Mouse (Mus musculus): ENCODE results near the gene Ankrd60.
A peak's percentile ranks its signal among the peaks of the same experiment; 100 is the strongest.

The Ankrd60 gene

DNA sequence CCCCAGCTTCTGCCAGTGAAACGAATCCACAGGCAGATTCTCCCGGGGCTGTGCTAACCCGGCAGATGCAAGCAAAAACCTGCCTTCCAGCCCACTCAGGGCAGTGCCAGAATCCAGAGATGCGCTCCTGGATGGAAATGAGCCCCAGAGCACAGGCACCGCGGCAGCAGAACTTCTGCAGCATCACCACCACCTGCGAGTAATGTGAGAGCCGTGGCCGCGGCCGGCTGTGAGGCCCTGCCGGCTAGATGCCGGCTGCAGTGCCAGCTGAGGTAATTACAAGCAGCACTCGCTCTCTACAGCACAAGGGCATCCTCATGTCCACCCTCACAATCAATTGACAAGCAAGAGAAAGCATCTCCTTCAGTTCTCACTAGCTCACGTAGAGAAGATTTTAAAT lies 6.2 kb upstream of the Ankrd60 start:
- no peak for DNase-seq (ENCODE audit: low spot score)

DNA sequence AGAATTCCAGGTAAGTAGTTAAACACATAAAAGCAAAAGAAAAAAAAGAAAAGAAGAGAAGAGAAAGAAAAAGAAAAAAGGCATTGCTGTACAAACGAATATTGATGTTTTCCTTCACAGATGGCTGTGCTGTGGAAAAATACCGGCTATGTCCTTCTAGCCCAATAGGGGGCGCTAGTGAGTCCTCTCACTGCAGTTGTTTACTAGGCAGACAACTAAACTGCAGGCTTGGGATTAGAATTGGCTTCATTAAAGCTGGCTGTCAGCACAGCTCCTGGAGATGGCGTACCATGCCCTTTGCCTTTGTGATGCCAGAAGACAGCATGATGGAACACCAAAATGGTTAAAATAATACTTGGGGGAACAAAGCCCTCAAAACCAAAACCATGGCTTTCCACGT lies 5.3 kb upstream of the Ankrd60 start:
- DNase-seq (ENCODE audit: low spot score): no peak

DNA sequence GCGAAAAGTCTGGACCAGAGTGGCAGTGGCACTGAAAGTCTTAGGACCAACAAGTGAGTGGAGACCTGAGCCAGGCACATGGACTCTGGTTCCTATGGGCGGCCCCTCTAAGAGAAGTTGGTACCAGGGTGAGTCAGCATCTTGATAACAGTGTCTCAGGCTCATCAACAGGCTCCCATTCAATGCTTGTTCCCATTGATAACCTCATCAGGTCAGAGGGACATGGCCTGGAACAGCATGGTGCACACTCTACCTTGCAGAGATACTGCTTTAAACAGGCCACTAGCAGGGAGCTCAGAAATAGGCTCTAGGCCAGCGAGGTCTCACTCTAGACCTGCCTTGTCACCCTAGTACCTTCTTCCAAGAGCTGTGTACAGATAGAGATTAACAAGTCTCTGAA lies 4.7 kb upstream of the Ankrd60 start:
- no peak for DNase-seq (ENCODE audit: low spot score)

DNA sequence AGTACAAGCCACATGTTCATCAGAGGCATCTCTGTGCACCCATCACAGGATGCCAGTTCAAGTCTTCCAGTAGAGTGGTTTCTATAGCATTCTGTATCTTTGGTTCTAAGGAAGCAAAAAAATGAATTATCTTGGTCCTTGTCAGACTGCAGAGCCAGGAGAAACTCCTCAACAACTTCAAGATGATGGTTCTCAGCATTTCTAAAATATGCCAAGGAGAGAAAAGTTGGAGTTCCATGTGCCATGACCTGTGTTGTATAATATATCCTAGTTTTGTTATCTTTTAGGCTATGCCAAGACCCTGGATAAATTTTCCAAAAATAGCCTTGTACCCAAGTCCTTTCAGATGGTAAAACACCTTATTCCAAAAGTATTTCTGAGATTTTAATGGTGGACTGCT lies 2.9 kb upstream of the Ankrd60 start:
- DNase-seq (ENCODE audit: low spot score): no peak

DNA sequence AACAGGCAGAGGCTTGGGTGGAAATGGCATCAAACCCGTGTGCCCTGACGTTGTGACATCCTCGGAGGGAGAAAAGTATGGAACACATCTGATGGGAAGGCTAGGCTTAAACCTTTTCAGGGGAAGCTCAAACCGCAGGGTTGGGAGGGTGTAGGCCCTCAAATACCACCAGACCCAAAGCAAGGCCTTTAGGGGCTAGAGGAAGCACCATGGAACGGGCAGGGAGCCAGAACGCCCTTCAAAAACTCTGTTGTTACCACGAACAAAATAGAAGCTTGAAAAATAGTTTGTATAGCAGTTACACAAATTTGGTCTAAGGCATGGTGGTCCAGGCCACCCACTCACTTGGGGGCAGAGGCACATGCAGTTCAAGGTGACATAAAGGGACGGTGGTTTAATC lies 430 bp upstream of the Ankrd60 start:
- no peak for DNase-seq (ENCODE audit: low spot score)

DNA sequence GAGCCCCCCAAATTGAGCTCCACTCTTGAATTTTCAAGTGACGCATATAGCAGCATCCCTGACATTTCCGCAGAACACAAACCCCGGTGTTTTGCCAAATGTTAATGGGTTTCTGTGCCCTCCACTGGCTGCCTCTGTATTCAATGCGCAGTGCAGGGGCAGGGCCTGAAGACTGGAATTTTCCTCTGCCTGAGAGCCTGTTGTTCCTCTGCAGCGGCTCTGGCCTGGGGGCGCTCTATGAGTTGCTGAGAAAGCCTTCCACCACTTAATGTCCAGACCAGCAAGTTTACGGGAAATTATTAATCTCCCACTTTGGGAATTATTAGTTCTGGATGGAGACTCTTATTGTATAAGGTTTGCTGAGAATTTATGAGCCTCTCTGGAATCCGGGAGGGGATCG lies 14.0 kb downstream of the Ankrd60 start:
- no peak for DNase-seq (ENCODE audit: low spot score)

DNA sequence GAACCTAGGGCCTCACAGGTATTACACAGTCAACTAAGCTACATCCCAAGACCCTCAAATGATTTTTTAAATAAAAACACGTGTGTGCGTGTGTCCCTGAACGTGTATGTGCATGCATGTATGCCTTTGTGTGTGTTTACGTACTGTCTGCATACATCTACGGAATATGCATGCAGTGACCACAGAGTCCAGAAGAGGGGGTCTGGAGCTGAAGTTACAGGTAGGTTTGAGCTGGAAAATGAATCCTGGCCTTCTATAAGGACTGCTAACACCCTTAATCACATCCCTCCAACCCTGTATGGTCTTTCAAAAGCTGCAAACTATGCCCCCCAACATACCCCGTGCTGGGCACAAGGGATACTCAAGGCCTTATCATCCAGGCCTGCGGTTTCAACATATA lies 14.8 kb downstream of the Ankrd60 start:
- DNase-seq (ENCODE audit: low spot score): no peak

DNA sequence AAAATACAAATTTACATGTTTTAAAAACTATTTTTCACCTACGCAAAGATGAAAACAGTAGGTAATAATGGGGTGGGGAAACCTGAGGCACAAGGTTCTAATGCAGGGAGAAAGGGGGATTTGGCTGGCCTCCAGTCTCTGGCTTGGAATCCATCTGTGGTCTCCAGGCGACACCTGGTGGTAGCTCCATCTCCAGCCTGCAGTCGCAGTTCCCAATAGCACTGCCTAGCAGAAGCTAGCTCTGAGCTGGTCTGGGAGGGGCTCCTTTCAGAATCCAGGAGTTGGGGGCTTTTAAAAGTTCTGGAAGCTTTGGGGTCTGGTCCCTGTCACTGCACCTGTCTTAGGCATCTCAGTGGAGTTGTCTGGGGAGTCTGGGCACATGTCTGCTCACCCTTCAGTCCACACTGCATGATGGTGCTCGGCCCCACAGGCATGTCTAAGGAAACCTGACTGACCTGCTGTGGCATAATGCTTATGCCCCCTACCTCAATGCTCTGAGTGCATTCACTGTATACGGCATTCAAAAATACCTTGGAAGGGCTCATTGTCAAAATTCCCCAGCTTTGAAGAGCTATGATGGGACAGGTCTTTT lies 16.2 kb downstream of the Ankrd60 start:
- DNase-seq (ENCODE audit: low spot score): peak; percentile 64

DNA sequence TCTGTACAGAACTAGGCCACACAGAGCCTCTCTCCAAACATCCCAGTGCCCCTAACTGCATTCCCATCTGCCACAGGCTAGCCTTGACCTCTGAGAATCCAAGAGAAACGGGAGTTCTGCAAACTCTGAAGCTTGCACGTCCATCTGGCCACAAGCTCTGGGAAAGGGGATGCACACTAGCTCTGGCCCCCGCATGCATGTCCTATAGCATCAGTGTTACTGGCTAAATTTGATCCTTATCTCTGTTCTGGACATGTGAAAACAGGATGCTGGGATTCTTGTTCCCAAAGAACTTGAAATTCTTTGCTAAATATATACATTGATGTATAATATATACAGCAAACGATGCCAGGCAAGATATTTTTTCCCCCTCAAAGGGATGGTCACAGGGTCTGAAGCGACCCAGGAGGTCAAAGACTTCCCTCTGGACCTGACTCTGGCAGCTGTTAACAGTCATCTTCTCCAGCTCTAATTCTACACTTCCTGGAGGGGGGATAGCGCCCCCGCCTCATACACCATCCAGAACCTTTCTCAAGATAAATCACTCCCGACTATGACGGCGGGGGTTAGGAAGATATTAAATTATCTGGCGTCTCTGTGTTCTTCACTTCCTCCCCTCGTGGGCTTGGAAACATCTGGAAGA lies 19.3 kb downstream of the Ankrd60 start:
- DNase-seq (ENCODE audit: low spot score): no peak

DNA sequence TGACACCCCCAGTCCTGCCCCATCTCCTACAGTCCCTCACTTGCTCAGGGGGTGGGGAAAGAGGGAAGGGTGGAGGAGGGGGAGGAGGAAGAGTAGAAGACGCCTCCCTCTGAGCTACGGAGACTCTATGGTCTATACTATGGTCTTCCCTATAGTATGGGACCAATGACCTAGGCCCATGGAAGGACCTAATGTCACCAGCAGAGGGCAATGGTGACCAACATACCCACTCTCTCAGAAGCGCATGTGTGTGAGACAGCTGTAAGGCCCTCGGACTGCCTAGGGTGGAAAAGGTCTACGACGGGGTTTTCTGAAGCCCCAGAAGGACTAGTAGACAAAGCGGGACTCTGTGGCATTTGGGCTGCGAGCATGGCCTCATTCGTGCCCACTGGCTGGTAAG lies 24.3 kb downstream of the Ankrd60 start:
- DNase-seq (ENCODE audit: low spot score): no peak

DNA sequence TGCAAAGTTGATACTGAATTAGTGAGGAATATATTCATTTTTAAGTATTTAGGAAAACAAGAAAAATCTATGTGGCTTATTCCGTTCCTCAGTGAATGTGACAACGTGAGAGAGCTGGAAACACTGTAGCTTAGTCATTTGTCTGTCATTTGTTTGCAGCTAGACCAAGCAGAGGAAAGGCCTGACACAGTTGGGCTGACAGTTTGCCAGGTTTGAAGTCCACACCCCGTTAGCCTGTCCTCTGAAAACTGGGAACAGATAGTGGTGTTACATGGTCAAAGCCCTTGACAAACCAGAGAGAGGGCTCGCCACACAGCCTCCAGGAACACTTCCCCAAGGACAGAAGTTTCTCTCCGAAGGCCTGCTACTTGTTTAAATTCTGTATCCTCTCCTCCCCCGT lies 27.5 kb downstream of the Ankrd60 start:
- peak; percentile 10 for DNase-seq (ENCODE audit: low spot score)

DNA sequence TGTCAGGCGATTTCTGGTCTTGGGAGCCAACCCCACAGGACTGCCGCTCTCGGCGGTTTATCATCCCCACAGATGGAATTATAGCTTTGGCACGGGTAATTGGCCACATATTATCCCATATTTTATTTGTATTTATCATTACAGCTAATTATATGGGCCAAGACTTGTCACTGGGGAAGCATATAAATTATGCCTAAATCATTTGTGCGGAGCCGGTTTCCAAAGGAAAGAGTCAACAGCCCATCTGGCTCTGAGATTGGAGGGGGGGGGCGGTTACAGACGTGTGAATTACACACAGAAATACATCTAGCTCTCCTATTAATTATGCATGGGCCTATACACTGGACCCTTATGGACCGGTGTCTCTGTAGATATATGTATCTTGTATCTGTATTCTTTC lies 28.9 kb downstream of the Ankrd60 start:
- DNase-seq (ENCODE audit: low spot score): no peak

DNA sequence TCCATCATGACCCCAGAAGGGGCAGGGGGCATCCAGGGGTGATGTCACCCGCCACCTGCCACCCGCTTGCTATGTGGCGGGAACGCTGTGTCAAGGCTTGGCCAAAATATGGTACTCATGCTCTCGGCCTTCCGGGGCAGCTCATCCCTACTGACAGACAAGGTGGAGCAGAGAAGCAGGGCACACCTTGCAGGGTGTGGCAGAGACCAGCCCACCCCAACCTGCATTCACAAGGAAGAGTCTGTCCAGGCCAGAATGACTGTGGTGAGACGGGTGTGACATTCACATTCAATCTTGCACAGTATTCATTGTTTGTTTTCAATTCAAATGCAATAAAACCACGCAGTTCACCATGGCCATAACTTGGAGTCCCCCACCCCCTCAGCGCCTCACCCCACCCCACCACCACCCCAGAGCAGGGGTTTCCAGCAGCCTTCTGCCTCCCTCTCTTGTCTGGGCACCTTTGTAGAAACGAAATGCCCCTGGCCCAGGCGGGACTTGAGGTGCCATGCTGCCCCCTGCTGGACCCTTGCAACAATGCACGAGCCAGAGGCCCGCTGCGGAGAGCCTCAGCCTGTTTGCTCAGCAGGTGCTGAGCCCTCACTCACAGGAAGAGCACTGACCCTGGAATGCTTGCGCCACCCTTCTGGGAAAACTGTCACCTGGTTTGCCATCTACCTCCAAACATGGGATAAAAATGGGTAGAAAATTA lies 32.0 kb downstream of the Ankrd60 start:
- peak; percentile 82 for DNase-seq (ENCODE audit: low spot score)

DNA sequence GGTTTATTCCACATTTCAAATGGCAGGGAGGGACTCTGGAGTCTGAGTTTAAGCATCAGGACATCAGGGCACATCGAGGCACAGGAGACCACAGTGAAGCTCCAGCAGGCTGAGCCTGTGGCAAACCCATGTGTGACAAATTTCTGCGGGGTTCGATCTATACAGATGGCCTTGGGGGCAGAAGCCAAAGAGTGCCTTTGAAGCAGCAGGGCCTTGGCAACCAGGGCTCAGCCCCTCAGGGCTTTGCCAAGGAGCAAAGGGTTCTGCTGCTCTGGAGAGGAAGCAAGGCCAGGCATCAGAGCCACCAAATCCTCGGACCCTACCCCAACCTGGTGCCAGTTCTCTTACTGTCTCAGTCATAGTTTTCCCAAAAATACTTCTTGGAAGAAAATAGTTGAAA lies 35.4 kb downstream of the Ankrd60 start:
- no peak for DNase-seq (ENCODE audit: low spot score)

DNA sequence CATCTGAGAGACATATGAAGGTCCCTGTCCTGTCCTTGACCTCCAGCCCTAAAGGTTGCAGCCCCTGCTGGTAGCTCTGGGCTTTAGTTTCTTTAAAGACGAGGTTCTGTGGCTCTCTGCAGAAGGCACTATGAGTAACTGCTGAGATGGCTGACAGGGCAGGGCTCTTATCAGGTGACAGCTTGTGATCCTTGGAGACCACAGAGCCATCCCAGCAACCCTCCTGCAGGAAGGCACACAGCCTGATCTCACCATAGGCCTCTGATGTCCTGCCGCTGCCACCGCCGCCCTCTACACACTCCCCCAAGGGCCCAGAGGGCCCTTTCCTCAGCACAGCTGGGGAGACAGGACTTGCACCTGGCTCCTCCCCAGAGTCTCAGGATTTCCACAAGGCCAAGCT lies 36.4 kb downstream of the Ankrd60 start:
- DNase-seq (ENCODE audit: low spot score): no peak

DNA sequence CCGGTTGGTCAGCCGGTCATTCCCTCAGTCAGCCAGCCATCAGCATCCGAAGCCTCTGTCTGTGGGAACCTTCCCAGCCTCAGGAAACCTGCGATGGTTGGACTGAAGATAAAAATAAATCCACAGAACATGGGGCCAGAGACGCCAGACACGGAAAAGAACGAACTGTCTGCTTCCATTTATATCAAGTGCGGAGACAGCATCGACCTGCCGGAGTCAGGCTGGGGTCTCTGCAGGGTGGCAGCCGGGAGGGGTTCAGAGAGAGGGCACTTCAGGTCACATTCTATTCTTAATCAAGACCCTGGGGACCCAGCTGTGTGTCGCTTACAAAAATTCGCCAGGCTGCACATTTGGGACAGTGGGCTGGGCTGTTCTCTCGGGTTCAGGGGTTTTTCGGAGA lies 38.4 kb downstream of the Ankrd60 start:
- DNase-seq (ENCODE audit: low spot score): no peak

DNA sequence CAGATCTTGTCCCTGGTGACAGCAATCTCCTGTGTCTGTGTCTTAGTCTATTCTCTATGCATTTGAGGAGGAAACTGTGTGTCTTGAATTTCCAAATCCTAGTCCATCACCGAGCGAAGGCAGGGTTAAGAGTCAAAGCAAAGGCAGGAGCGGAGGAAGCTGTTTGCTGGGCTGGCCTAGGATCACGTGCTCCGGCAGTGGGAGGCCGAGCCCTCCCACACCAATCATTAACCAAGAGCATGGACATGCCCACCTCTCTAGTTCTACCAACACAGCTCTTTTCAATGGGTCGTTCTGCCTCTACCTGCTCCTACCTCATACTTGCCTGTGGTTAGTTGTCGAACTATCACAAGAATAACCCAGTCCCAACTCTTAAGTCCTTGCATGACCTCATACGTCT lies 42.3 kb downstream of the Ankrd60 start:
- DNase-seq (ENCODE audit: low spot score): no peak

DNA sequence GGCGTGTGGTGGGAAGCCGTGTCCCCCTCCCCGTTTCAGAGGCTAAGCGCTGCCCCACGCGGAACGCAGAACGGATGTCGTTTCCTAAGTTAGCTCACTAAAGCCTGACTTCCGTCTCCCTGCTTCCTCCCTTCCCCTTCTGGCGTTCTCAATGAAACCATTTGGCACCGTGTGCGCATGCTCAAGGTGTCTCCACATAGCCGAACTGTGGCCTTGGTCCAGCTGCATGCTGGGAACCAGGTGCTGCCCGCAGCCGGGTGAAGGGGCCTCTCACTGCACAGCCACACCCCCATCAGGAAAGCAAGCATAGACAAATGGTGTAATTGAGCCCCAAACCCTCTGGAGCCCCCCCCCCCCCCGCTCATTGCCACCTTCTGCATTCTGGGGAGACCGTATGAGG lies 42.8 kb downstream of the Ankrd60 start:
- DNase-seq (ENCODE audit: low spot score): no peak

DNA sequence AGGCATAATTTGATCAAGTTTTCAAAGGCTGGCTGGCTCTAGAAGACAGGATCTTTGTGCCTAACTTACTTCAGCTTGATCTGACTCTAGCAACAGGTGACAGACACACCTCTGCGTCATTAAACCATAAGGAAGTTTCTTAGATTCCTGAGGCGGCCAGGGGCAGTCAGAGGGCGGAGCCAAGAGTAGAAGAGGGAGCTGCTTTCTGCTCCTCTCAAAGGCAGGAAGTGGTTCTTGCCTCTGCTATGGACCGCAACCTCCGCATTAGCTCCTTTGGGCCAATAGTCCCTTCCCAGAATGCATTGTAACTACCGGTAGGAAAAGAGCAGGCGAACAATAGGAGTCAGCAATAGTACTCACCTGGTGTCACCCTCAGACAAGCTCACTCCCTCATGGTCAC lies 43.6 kb downstream of the Ankrd60 start:
- DNase-seq (ENCODE audit: low spot score): no peak

DNA sequence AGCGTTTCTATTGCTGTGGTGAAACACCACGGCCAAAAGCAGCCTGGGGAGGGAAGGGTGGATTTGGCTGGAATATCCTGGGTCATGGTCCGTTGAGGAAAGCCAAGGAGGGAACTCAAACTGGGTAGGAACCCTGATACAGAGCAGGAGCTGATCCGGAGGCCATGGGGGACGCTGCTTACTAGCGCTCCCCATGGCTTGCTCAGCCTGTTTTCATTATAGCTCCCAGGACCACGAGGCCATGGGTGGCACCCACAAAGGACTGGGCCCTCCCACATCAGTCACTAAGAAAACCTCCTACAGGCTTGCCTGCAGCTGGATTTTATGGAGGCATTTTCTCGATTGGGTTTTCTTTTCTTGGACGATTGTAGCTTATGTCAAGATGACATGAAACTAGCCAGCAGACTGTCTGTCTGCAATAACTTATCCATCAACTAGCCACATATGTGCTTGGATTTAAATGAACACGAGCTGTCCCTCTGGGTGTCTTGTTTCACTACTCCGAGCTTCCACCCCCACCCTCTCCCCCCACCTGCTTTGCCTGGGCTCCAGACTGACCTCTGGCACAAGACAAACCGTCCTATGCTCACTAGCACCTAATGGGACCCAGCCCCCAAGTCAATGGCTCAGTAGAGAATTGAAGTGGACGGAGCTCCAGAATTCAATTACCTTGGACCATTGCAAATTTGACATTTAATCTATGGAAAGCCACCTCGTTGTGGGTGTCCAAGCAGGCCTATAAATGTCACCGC lies 45.3 kb downstream of the Ankrd60 start:
- DNase-seq (ENCODE audit: low spot score): no peak

DNA sequence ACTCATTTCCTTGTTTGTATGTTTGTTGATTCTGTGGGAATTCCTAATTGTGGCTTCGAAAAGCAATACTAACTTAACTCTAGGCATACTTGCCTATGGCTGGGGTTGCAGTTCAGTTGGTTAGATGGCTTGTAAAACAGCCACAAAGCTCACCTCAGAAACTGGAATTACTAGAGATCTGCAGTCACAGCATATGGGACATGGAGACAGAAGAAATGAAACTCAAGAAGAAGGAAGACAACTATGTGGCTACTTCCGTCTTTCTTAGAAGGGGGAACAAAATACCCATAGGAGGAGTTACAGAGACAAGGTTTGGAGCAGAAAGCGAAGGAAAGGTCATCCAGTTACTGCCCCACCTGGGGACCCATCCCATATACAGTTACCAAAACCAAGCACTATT lies 49.7 kb downstream of the Ankrd60 start:
- no peak for DNase-seq (ENCODE audit: low spot score)

DNA sequence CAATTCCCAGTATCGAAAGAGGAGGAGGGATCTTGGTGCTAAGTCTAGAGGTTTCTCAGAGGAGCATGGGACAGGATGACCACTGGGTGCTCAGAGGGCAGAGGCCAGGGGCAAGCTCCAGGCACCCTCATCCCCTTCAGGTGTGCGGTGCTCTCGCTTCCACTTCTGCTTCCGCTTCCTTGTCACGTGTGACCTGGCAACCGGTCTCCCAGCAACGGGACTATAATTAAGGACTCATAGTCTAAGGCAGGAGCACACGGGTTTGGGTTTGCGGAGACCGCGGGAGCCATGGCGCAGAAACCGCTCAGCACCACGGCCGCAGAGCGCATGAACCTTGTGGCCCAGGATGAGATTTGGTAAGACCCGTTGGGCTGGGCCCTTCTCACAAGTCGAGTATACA lies 55.8 kb downstream of the Ankrd60 start, which contains the start of gene 1700021F07Rik:
Gene 1700021F07Rik (plus strand): TSS at position 211 of the 400 bp plus-strand sequence.
- no peak for DNase-seq (ENCODE audit: low spot score)
